Mouse (Mus musculus) thymus, adult 2 months (tissue): ENCODE measurements around the gene Gpsm2.

Source experiments
- CTCF ChIP-seq: fragments of 200-500 bp; IDR thresholded peaks from 2 replicates; pipeline ENCODE4 v1.5.1; 2012; ENCODE audit warnings: mild to moderate bottlenecking, control low read depth, low read length, moderate library complexity, borderline replicate concordance; ENCODE audit not compliant: control insufficient read depth, poor library complexity, insufficient read depth; ENCODE audit errors: extremely low read depth
- POLR2A ChIP-seq: fragments of 200-500 bp; IDR thresholded peaks from 2 replicates; pipeline ENCODE4 v1.6.1; 2012; ENCODE audit warnings: mild to moderate bottlenecking, low read length, control low read depth, moderate library complexity; ENCODE audit not compliant: control insufficient read depth, poor library complexity, insufficient read depth; ENCODE audit errors: extremely low read depth

- TF ChIP-seq CTCF (no peak), POLR2A (no peak)
Observed at GRCm38 (mm10) chr3:108730316-108730715, 8.2 kb upstream of the Gpsm2 start.
